Mouse (Mus musculus) layer of hippocampus, postnatal 10 days (tissue): ENCODE data around the gene St7. TPM values are rescaled to one million over a fixed set of nuclear protein-coding genes. Genes with fewer than 3 reads are reported as not detected.

Experiments used
- DNase-seq, 2 experiments: peaks; one replicate each; pipeline ENCODE4 v3.0.0; 2021; ENCODE audit warnings: low spot score in 2 of 2
- total RNA-seq, 2 experiments: library from RNA; stranded (reverse); gene quantifications; 2 replicates each; pipeline ENCODE4 v1.2.3; 2021

Gene St7
- total RNA-seq, 2 experiments from 2014 or later = 42.6 to 44.5 TPM

- peak in 1 of 2 experiments; percentile 19 for DNase-seq
Measured at GRCm38 (mm10) chr6:17942344-17942743, 249.6 kb downstream of the St7 start.

GRCm38 (mm10) chr6:17943877-17944617 lies 251.3 kb downstream of the St7 start:
- DNase-seq = peak in 1 of 2 experiments; percentile 10

- DNase-seq = no peak
Measured at GRCm38 (mm10) chr6:17946456-17946855, 253.7 kb downstream of the St7 start.

- no peak for DNase-seq
Measured at GRCm38 (mm10) chr6:17947130-17947831, 254.5 kb downstream of the St7 start.

- no peak for DNase-seq
Measured at GRCm38 (mm10) chr6:17949103-17949502, 256.4 kb downstream of the St7 start.

- no peak for DNase-seq
Measured at GRCm38 (mm10) chr6:17951779-17952178, 259.0 kb downstream of the St7 start.

- no peak for DNase-seq
Measured at GRCm38 (mm10) chr6:17963455-17963854, 270.7 kb downstream of the St7 start.

- DNase-seq = peak in 1 of 2 experiments; percentile 14
Measured at GRCm38 (mm10) chr6:17968467-17969144, 275.9 kb downstream of the St7 start.

GRCm38 (mm10) chr6:17969815-17970214 lies 277.1 kb downstream of the St7 start:
- no peak for DNase-seq

GRCm38 (mm10) chr6:17971393-17971792 lies 278.7 kb downstream of the St7 start:
- no peak for DNase-seq

- DNase-seq = no peak
Measured at GRCm38 (mm10) chr6:17974416-17974815, 281.7 kb downstream of the St7 start.

GRCm38 (mm10) chr6:17977165-17977564 lies 284.4 kb downstream of the St7 start:
- no peak for DNase-seq

GRCm38 (mm10) chr6:17978324-17978723 lies 285.6 kb downstream of the St7 start:
- no peak for DNase-seq

- no peak for DNase-seq
Measured at GRCm38 (mm10) chr6:17978881-17979280, 286.1 kb downstream of the St7 start.

- DNase-seq = no peak
Measured at GRCm38 (mm10) chr6:17979361-17979760, 286.6 kb downstream of the St7 start.

GRCm38 (mm10) chr6:17990173-17991028 lies 297.7 kb downstream of the St7 start:
- no peak for DNase-seq

GRCm38 (mm10) chr6:17991625-17992024 lies 298.9 kb downstream of the St7 start:
- DNase-seq = no peak
